Mouse (Mus musculus): ENCODE measurements at regions not wholly inside any gene's neighbourhood (a gene's known extent, or its start where the extent isn't known, plus 50 kb on each side); places are given as distances from the start of the nearest gene placed in this dataset.

DNA sequence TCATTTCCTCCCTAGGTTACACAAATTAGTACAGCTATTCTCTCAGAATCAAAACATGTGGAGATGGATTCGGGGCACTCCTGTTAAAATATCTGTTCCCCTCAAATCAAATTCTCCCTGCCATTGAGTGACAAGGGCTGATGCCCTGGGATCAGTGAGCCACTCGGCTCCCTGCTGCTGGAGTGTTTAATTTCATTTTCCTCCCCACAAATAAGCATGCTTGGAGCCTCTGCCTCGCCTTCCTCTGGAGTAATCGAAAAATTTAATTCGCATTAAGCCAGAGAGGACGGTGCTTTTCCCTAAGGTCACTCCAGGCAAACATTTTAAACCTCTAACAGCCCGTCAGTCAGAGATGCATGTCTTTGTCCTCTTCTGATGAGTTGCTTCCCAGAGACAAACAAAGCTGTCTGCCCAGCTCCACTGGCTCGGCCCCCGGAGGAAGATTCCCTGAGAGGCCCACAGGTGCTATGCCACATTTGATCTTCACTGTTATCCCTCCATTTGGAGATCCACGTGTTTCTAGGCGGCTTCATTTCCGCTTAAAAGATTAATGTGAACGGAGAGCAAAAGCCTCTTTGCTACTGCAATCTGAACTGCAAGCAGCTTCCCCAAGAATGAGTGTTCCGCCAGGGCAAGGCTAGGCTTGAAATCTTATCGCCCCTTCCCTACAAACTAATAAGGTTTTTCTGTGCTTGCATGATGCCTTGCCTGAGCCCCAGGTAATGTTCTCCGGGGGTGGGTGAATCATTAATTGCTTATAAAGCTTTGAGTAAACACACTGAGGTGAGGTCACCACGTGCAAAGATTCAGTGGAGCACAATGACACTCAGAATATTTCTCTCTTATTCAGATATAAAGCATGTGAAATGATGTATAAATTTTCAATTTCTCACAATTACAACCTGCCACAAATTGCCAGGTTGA lies 95.8 kb upstream of the Slc24a5 start:
- TF ChIP-seq CTCF (IDR thresholded peaks at IDR 0.05; ENCODE audit: borderline replicate concordance, control insufficient read depth, extremely low read depth, insufficient read depth, low read length, poor library complexity) (no peak), POLR2A (IDR thresholded peaks at IDR 0.05; ENCODE audit: control insufficient read depth, extremely low read depth, insufficient read depth, low read length, poor library complexity) (no peak)
